Mouse (Mus musculus) forebrain, embryonic 13.5 days (tissue): Measurements from ENCODE around the gene Rtl3. TPM values are rescaled to one million over a fixed set of nuclear protein-coding genes. Genes with fewer than 3 reads are reported as not detected.

Source experiments
- ATAC-seq: fragments of 200-750 bp; cut with Nextera tagmentation; 2 replicates; pipeline ENCODE4 v1.8.0; 2017
- H3K27ac ChIP-seq: fragments of 300-500 bp; sonication (generic); 2 replicates; pipeline ENCODE4 v1.5.1; 2015; ENCODE audit warnings: inconsistent platforms, mild to moderate bottlenecking, moderate library complexity
- H3K27me3 ChIP-seq: fragments of 300-500 bp; sonication (generic); 2 replicates; pipeline ENCODE4 v1.6.1; 2015; ENCODE audit warnings: mild to moderate bottlenecking, inconsistent platforms
- H3K36me3 ChIP-seq: fragments of 300-500 bp; sonication (generic); 2 replicates; pipeline ENCODE4 v1.6.1; 2015; ENCODE audit warnings: mild to moderate bottlenecking, inconsistent platforms; ENCODE audit not compliant: poor library complexity, severe bottlenecking
- H3K4me1 ChIP-seq: fragments of 300-500 bp; sonication (generic); 2 replicates; pipeline ENCODE4 v1.6.1; 2015; ENCODE audit warnings: inconsistent platforms
- H3K4me2 ChIP-seq: fragments of 300-500 bp; sonication (generic); 2 replicates; pipeline ENCODE4 v1.6.1; 2015; ENCODE audit warnings: inconsistent platforms, mild to moderate bottlenecking, moderate library complexity
- H3K4me3 ChIP-seq: fragments of 300-500 bp; sonication (generic); 2 replicates; pipeline ENCODE4 v1.5.1; 2015; ENCODE audit warnings: mild to moderate bottlenecking, inconsistent platforms
- H3K9ac ChIP-seq: fragments of 300-500 bp; sonication (generic); 2 replicates; pipeline ENCODE4 v1.6.1; 2015; ENCODE audit warnings: mild to moderate bottlenecking, inconsistent platforms
- H3K9me3 ChIP-seq: fragments of 300-500 bp; sonication (generic); replicated peaks from 2 replicates; pipeline ENCODE4 v1.6.1; 2016; ENCODE audit warnings: inconsistent platforms
- WGBS: fragments of 180-500 bp; shearing (Covaris S2); methylation state at CpG from one replicate; pipeline ENCODE4 v1.1.7; 2015; 5-methylcytosine and 5-hydroxymethylcytosine counted together
- polyA plus RNA-seq: library from polyadenylated mRNA; unstranded; fragments of >200 nt; fragmentation: Nextera tagmentation; extraction: Ambion mirVana; gene quantifications from 2 replicates; pipeline ENCODE4 v1.2.1, GENCODE M21; 2015

The Rtl3 gene
- 0.45 and 0.74 TPM in 2 replicates for polyA plus RNA-seq

GRCm38 (mm10) chrX:106840409-106840808 is at the start of gene Rtl3:
TSS of gene Rtl3 (minus strand) at chrX:106840644.
- H3K27me3 ChIP-seq, result no peaks in the 10 kb centered on the region
- no peak within 1 kb of the TSS for H3K4me3 ChIP-seq
- ATAC-seq, result no peak
- H3K36me3 ChIP-seq, result no peaks in the 10 kb centered on the region
- no peak within 1 kb of the TSS for H3K4me2 ChIP-seq
- no peak within 1 kb of the TSS for H3K9ac ChIP-seq
- no peak within 1 kb of the TSS for H3K27ac ChIP-seq
- H3K4me1 ChIP-seq, result no peaks in the 10 kb centered on the region
- H3K9me3 ChIP-seq, result 0 out of 2 replicates have a peak, but pooled peaks cover 4% of the 10 kb centered on the region
- WGBS, result 73% methylated on average over 7 of the region's 7 CpGs

- WGBS, result 43% methylated on average over 4 of the region's 4 CpGs
Measured at GRCm38 (mm10) chrX:106872315-106872714, 31.9 kb upstream of the Rtl3 start.

GRCm38 (mm10) chrX:106871894-106872293 is 31.4 kb upstream of the Rtl3 start:
- H3K4me1 ChIP-seq, result no peaks in the 10 kb centered on the region
- peaks cover 10% of the 10 kb centered on the region; the same call in 1 of the 2 replicates for H3K27me3 ChIP-seq
- H3K4me2 ChIP-seq, result no peak overlapping the region
- no peak overlapping the region for H3K4me3 ChIP-seq
- H3K27ac ChIP-seq, result no peak overlapping the region
- no peak for ATAC-seq
- 37% methylated on average over 3 of the region's 3 CpGs for WGBS
- no peak overlapping the region for H3K9ac ChIP-seq
- no peaks in the 10 kb centered on the region for H3K36me3 ChIP-seq
- no peaks in the 10 kb centered on the region for H3K9me3 ChIP-seq

More at GRCm38 (mm10) chrX:106872315-106872714, 31.9 kb upstream of the Rtl3 start:
- Histone ChIP-seq H3K36me3 (no peaks in the 10 kb centered on the region), H3K9me3 (no peaks in the 10 kb centered on the region), H3K27me3 (peaks cover 10% of the 10 kb centered on the region; the same call in 1 of the 2 replicates), H3K4me1 (no peaks in the 10 kb centered on the region), H3K4me3 (no peak overlapping the region), H3K27ac (no peak overlapping the region), H3K4me2 (no peak overlapping the region), H3K9ac (no peak overlapping the region)
- ATAC-seq, result no peak

- H3K4me3 ChIP-seq, result no peak overlapping the region
- no peak overlapping the region for H3K27ac ChIP-seq
- H3K9me3 ChIP-seq, result no peaks in the 10 kb centered on the region
- ATAC-seq, result peak; percentile 77; the same call in 1 of the 2 replicates
- H3K36me3 ChIP-seq, result no peaks in the 10 kb centered on the region
- H3K4me1 ChIP-seq, result no peaks in the 10 kb centered on the region
- H3K27me3 ChIP-seq, result peaks cover 10% of the 10 kb centered on the region; the same call in 1 of the 2 replicates
- whole genome bisulfite sequencing, result 33% methylated on average over 3 of the region's 3 CpGs
- no peak overlapping the region for H3K9ac ChIP-seq
- no peak overlapping the region for H3K4me2 ChIP-seq
Measured at GRCm38 (mm10) chrX:106871426-106871825, 31.0 kb upstream of the Rtl3 start.

GRCm38 (mm10) chrX:106853523-106854300 is 13.3 kb upstream of the Rtl3 start:
- H3K4me2 ChIP-seq, result no peak overlapping the region
- no peak for ATAC-seq
- H3K4me1 ChIP-seq, result no peaks in the 10 kb centered on the region
- H3K27me3 ChIP-seq, result no peaks in the 10 kb centered on the region
- H3K4me3 ChIP-seq, result no peak overlapping the region
- H3K9ac ChIP-seq, result no peak overlapping the region
- 77% methylated on average over 3 of the region's 3 CpGs for WGBS
- H3K36me3 ChIP-seq, result no peaks in the 10 kb centered on the region
- H3K27ac ChIP-seq, result no peak overlapping the region
- H3K9me3 ChIP-seq, result no peaks in the 10 kb centered on the region

- Histone ChIP-seq H3K36me3 (no peaks in the 10 kb centered on the region), H3K27ac (no peak overlapping the region), H3K27me3 (no peaks in the 10 kb centered on the region), H3K9ac (no peak overlapping the region), H3K4me1 (no peaks in the 10 kb centered on the region), H3K4me3 (no peak overlapping the region), H3K4me2 (no peak overlapping the region), H3K9me3 (0 out of 2 replicates have a peak, but pooled peaks cover 4% of the 10 kb centered on the region)
- no peak for ATAC-seq
- WGBS, result 60% methylated on average over 5 of the region's 5 CpGs
Measured at GRCm38 (mm10) chrX:106839591-106839990, 853 bp downstream of the Rtl3 start.

GRCm38 (mm10) chrX:106830494-106830893 is 9.9 kb downstream of the Rtl3 start:
- no peaks in the 10 kb centered on the region for H3K9me3 ChIP-seq
- no peaks in the 10 kb centered on the region for H3K36me3 ChIP-seq
- H3K27ac ChIP-seq, result no peak overlapping the region
- no peaks in the 10 kb centered on the region for H3K4me1 ChIP-seq
- H3K4me3 ChIP-seq, result no peak overlapping the region
- no peak overlapping the region for H3K9ac ChIP-seq
- no peaks in the 10 kb centered on the region for H3K27me3 ChIP-seq
- 84% methylated on average over 1 of the region's 1 CpGs for WGBS
- no peak for ATAC-seq
- H3K4me2 ChIP-seq, result no peak overlapping the region

- Histone ChIP-seq H3K4me3 (no peak overlapping the region), H3K36me3 (no peaks in the 10 kb centered on the region), H3K4me2 (no peak overlapping the region), H3K4me1 (no peaks in the 10 kb centered on the region), H3K9me3 (no peaks in the 10 kb centered on the region), H3K27ac (no peak overlapping the region), H3K9ac (no peak overlapping the region), H3K27me3 (no peaks in the 10 kb centered on the region)
- 56% methylated on average over 7 of the region's 7 CpGs for WGBS
- no peak for ATAC-seq
Measured at GRCm38 (mm10) chrX:106809560-106810226, 30.8 kb downstream of the Rtl3 start.

GRCm38 (mm10) chrX:106804387-106804786 is 36.1 kb downstream of the Rtl3 start:
- 22% methylated on average over 2 of the region's 2 CpGs for WGBS
- Histone ChIP-seq H3K4me1 (no peaks in the 10 kb centered on the region), H3K27ac (no peak overlapping the region), H3K9me3 (no peaks in the 10 kb centered on the region), H3K4me2 (no peak overlapping the region), H3K27me3 (no peaks in the 10 kb centered on the region), H3K36me3 (no peaks in the 10 kb centered on the region), H3K9ac (no peak overlapping the region), H3K4me3 (no peak overlapping the region)
- ATAC-seq, result no peak

- ATAC-seq, result 0 out of 2 replicates have a peak, but pooled peaks have one; percentile 43
Measured at GRCm38 (mm10) chrX:106794686-106795085, 45.8 kb downstream of the Rtl3 start.

More at GRCm38 (mm10) chrX:106794686-106795085, 45.8 kb downstream of the Rtl3 start:
- Histone ChIP-seq H3K9me3 (no peaks in the 10 kb centered on the region), H3K4me3 (no peak overlapping the region), H3K4me1 (no peaks in the 10 kb centered on the region), H3K27me3 (no peaks in the 10 kb centered on the region; the same call in 1 of the 2 replicates), H3K9ac (no peak overlapping the region), H3K36me3 (no peaks in the 10 kb centered on the region), H3K4me2 (no peak overlapping the region), H3K27ac (no peak overlapping the region)
- WGBS, result 6% methylated on average over 2 of the region's 2 CpGs
